Mouse (Mus musculus) neural tube, embryonic 14.5 days (tissue): Measurements from ENCODE around the gene Btbd19. TPM values are rescaled to one million over a fixed set of nuclear protein-coding genes. Genes with fewer than 3 reads are reported as not detected.
A peak's percentile ranks its signal among the peaks of the same experiment; 100 is the strongest.

ENCODE experiments used
- ATAC-seq: fragments of 200-750 bp; cut with Nextera tagmentation; 2 replicates; pipeline ENCODE4 v1.8.0; 2017; ENCODE audit warnings: low read depth, mild to moderate bottlenecking, moderate TSS enrichment, moderate library complexity
- H3K27ac ChIP-seq: fragments of 300-500 bp; sonication (generic); 2 replicates; pipeline ENCODE4 v1.5.1; 2014; ENCODE audit warnings: low read depth, mild to moderate bottlenecking, control low read depth, low read length, moderate library complexity, mixed read lengths
- H3K27me3 ChIP-seq: fragments of 300-500 bp; sonication (generic); 2 replicates; pipeline ENCODE4 v1.6.1; 2014; ENCODE audit warnings: low read length; ENCODE audit not compliant: control insufficient read depth, insufficient read depth
- H3K36me3 ChIP-seq: fragments of 300-500 bp; sonication (generic); 2 replicates; pipeline ENCODE4 v1.6.1; 2014; ENCODE audit warnings: low read length, mixed read lengths; ENCODE audit not compliant: control insufficient read depth, insufficient read depth
- H3K4me1 ChIP-seq: fragments of 300-500 bp; sonication (generic); 2 replicates; pipeline ENCODE4 v1.6.1; 2014; ENCODE audit warnings: low read length; ENCODE audit not compliant: control insufficient read depth, insufficient read depth
- H3K4me2 ChIP-seq: fragments of 300-500 bp; sonication (generic); 2 replicates; pipeline ENCODE4 v1.6.1; 2014; ENCODE audit warnings: mild to moderate bottlenecking, low read depth, low read length, control low read depth
- H3K4me3 ChIP-seq: fragments of 300-500 bp; sonication (generic); 2 replicates; pipeline ENCODE4 v1.5.1; 2014; ENCODE audit warnings: low read depth, low read length, control low read depth, mixed read lengths
- H3K9ac ChIP-seq: fragments of 300-500 bp; sonication (generic); replicated peaks from 2 replicates; pipeline ENCODE4 v1.6.1; 2014; ENCODE audit warnings: low read depth, mild to moderate bottlenecking, control low read depth, low read length, mixed read lengths
- H3K9me3 ChIP-seq: fragments of 300-500 bp; sonication (generic); 2 replicates; pipeline ENCODE4 v1.6.1; 2016; ENCODE audit warnings: low read length; ENCODE audit not compliant: control insufficient read depth
- WGBS: fragments of 180-500 bp; shearing (Covaris S2); extraction: QIAGEN DNeasy Blood & Tissue Kit; methylation state at CpG from one replicate; pipeline ENCODE4 v1.1.7; 2014; 5-methylcytosine and 5-hydroxymethylcytosine counted together
- polyA plus RNA-seq: library from polyadenylated mRNA; unstranded; fragments of >200 nt; fragmentation: Nextera tagmentation; extraction: Ambion mirVana; gene quantifications from 2 replicates; pipeline ENCODE4 v1.2.1, GENCODE M21; 2014

Gene Btbd19
- polyA plus RNA-seq, 1 experiment from 2014 or later, result 3.9 TPM

DNA sequence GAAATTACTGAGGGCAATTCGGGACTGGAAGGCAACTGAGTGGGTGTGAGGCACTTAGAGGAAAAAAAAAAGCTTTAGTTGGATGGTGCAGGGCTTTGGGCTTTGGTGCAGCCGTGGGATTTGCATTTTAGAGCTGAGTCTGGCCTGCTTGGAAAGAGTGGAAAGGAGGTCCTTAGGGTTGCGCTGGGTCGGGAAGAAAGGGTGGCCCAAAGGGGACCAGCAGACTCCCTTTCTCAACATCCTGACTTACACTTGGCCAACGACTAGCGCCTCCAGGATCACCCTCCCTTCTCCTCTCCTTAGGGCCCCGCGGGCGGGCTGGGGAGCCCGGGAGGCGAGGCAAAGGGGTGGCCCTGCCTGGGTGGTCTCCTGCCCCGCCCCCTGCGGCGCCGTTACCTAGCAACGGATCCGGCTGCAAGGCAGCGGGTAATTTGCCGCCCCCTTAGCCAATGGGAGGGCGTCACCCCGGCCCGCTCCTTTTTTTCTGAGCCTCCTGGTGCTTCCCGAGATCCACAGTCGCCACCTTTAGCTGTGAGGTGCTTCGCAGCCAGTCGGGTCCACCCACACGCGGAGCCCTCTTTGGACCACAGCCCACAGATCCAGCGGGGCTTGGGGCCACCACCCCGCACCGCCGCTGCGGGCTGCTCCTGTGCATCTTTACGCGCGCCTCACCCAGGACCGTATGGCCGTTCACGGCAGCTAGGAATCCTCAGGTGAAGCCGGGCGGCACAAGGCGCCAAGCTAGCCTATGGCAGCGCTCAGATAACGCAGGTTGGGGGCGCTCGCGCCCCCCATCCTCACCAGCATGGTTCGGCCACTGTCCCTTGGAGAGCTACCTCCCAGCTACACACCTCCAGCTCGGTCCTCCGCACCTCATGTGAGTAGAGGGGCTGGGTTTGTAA is 29.7 kb downstream of the Btbd19 start, which contains the start of gene Ptch2:
TSS of gene Ptch2 (plus strand) at position 525 of the 902 bp plus-strand sequence.
- peak within 1 kb of the TSS; percentile 68 for H3K9ac ChIP-seq
- under 1% methylated on average over 45 of the region's 50 CpGs for WGBS
- no peaks in the 10 kb centered on the region for H3K27me3 ChIP-seq
- H3K9me3 ChIP-seq, result no peaks in the 10 kb centered on the region
- H3K4me1 ChIP-seq, result peaks cover 5% of the 10 kb centered on the region; the same call in 1 of the 2 replicates
- peak within 1 kb of the TSS; percentile 53 for H3K27ac ChIP-seq
- no peaks in the 10 kb centered on the region for H3K36me3 ChIP-seq
- peak within 1 kb of the TSS; percentile 70 for H3K4me3 ChIP-seq
- peak; percentile 86 for ATAC-seq
- peak within 1 kb of the TSS; percentile 90 for H3K4me2 ChIP-seq

DNA sequence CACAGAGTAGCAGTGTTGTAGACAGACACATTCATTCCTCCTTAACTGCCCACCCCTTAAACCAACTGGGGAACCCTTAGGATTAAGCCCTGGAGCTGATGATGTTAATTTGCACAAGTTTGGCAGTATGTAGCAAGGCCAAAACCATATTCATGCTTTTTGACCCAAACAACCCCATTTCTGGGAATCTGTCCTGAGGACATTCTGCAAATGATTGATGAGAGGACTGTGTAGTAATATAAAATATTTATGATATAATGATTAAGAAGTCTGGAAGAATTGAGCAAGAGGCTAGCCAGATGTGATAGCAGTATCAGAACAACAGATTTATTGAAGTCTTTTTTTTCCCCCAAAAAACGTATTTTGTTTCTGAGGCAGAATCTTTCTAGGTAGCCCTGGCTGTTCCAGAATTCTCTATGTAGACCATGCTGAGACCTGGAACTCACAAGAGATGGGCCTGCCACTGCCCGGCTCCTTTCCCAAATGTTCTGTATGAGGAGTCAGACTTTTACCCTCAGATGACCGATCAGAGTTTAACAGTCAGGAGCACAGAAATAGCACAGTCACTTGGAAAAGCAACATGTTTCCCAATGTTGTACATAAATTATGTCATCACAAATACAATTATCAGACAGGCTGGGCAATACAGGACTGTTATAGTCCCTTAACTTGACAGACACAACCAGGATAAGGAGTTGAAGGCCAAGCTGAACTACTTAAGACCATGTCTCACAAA is 30.7 kb downstream of the Btbd19 start:
- WGBS, result 78% methylated on average over 3 of the region's 3 CpGs
- H3K27ac ChIP-seq, result no peak overlapping the region
- no peak for ATAC-seq
- H3K4me1 ChIP-seq, result peaks cover 5% of the 10 kb centered on the region; the same call in 1 of the 2 replicates
- no peak overlapping the region for H3K4me3 ChIP-seq
- no peaks in the 10 kb centered on the region for H3K9me3 ChIP-seq
- H3K27me3 ChIP-seq, result no peaks in the 10 kb centered on the region
- H3K9ac ChIP-seq, result no peak overlapping the region
- no peaks in the 10 kb centered on the region for H3K36me3 ChIP-seq
- no peak overlapping the region for H3K4me2 ChIP-seq

DNA sequence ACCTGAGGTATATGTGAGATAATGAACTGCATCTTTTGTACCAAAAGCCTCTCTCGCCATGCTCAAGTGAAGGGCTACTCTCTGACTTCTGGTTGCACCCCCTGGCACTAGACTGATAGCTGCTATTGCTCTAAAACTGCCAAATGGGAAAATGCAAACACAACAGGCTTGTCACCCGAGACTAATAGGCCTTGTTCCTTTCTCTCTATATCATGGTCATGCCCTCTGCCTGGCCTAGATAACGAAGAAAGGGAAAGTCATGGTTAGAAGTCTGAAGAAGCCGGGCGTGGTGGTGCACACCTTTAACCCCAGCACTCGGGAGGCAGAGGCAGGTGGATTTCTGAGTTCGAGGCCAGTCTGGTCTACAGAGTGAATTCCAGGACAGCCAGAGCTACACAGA is 34.9 kb downstream of the Btbd19 start:
- H3K4me1 ChIP-seq, result no peaks in the 10 kb centered on the region
- no peak overlapping the region for H3K9ac ChIP-seq
- 78% methylated on average over 7 of the region's 7 CpGs for WGBS
- H3K4me2 ChIP-seq, result no peak overlapping the region
- no peaks in the 10 kb centered on the region for H3K27me3 ChIP-seq
- H3K27ac ChIP-seq, result no peak overlapping the region
- H3K9me3 ChIP-seq, result no peaks in the 10 kb centered on the region
- peaks cover 5% of the 10 kb centered on the region; the same call in 1 of the 2 replicates for H3K36me3 ChIP-seq
- no peak overlapping the region for H3K4me3 ChIP-seq
- ATAC-seq, result no peak

DNA sequence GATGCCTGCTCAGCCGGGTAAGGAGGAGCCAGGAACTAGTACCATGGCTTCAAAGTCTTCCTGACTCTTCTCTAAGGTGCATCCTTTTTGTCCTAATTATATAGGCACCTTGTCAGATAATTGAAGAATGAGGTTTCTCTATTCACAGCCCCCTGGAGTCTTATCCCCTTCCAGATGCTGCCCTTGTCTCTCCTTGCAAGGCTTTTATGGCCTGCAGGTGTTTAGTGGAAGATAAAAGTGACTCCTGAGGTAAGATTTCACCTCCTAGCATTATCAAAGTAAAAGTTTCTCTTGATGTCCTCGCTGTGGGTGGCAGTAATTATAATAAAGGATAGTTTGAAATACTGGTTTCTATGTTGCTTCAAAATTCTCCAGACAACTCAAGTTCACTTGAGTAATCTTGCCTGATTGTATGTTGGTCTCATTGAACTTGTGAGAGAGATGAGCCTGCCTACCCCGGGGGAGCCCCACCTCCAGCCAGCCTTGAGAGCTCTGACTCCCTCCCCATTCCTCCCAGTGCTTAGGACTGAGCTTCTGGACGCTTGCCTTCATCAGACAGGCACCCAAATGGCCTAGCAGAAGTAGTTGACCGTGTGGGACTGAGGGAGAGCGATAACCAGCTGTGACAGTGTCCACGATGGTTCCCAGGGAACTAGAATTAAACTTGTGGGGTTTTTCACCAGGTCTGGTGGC is 37.4 kb downstream of the Btbd19 start:
- 64% methylated on average over 7 of the region's 7 CpGs for WGBS

GRCm38 (mm10) chr4:117071183-117071582 is 54.3 kb downstream of the Btbd19 start:
- no peak for ATAC-seq

More for the DNA sequence above, 37.4 kb downstream of the Btbd19 start:
- no peaks in the 10 kb centered on the region for H3K9me3 ChIP-seq
- H3K9ac ChIP-seq, result no peak overlapping the region
- H3K27ac ChIP-seq, result no peak overlapping the region
- peaks cover 5% of the 10 kb centered on the region; the same call in 1 of the 2 replicates for H3K36me3 ChIP-seq
- no peak for ATAC-seq
- no peak overlapping the region for H3K4me3 ChIP-seq
- H3K4me1 ChIP-seq, result no peaks in the 10 kb centered on the region
- H3K4me2 ChIP-seq, result no peak overlapping the region
- H3K27me3 ChIP-seq, result no peaks in the 10 kb centered on the region

GRCm38 (mm10) chr4:117070624-117071023 is 54.9 kb downstream of the Btbd19 start:
- no peak overlapping the region for H3K27ac ChIP-seq
- WGBS, result 87% methylated on average over 4 of the region's 4 CpGs
- ATAC-seq, result no peak
- H3K4me2 ChIP-seq, result no peak overlapping the region
- no peaks in the 10 kb centered on the region for H3K27me3 ChIP-seq
- no peaks in the 10 kb centered on the region for H3K4me1 ChIP-seq
- H3K4me3 ChIP-seq, result no peak overlapping the region
- peaks cover 43% of the 10 kb centered on the region for H3K36me3 ChIP-seq
- H3K9me3 ChIP-seq, result no peaks in the 10 kb centered on the region
- no peak overlapping the region for H3K9ac ChIP-seq

More at GRCm38 (mm10) chr4:117071183-117071582, 54.3 kb downstream of the Btbd19 start:
- no peaks in the 10 kb centered on the region for H3K27me3 ChIP-seq
- 96% methylated on average over 5 of the region's 5 CpGs for WGBS
- no peak overlapping the region for H3K4me3 ChIP-seq
- H3K27ac ChIP-seq, result no peak overlapping the region
- H3K4me1 ChIP-seq, result no peaks in the 10 kb centered on the region
- H3K4me2 ChIP-seq, result no peak overlapping the region
- H3K9ac ChIP-seq, result no peak overlapping the region
- no peaks in the 10 kb centered on the region for H3K9me3 ChIP-seq
- H3K36me3 ChIP-seq, result peaks cover 43% of the 10 kb centered on the region

DNA sequence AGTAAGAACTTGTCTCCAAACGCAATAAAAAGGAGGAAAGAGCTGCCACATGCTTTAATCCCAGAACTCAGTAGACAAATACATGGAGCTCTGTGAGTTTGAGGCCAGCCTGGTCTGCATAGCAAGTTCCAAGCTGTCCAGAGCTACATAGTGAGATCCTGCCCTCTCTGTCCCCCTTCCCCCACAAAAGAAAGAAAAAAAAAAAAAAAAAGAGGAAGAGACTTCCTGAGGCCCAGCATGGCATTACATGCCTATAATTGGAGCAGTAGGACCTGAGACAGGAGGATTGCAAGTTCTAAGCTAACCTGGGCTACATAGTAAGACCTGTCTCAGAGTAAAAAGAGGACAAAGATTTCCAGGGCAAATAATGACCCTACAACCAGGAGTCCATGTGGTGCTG is 55.9 kb downstream of the Btbd19 start:
- Histone ChIP-seq H3K9ac (no peak overlapping the region), H3K36me3 (peaks cover 39% of the 10 kb centered on the region), H3K9me3 (no peaks in the 10 kb centered on the region), H3K4me3 (no peak overlapping the region), H3K4me2 (no peak overlapping the region), H3K27me3 (no peaks in the 10 kb centered on the region), H3K27ac (no peak overlapping the region), H3K4me1 (no peaks in the 10 kb centered on the region)
- no peak for ATAC-seq
- 96% methylated on average over 1 of the region's 1 CpGs for WGBS
